Mouse (Mus musculus): ENCODE measurements at regions not wholly inside any gene's neighbourhood (a gene's known extent, or its start where the extent isn't known, plus 50 kb on each side); places are given as distances from the start of the nearest gene placed in this dataset.
A peak's percentile ranks its signal among the peaks of the same experiment; 100 is the strongest.

DNA sequence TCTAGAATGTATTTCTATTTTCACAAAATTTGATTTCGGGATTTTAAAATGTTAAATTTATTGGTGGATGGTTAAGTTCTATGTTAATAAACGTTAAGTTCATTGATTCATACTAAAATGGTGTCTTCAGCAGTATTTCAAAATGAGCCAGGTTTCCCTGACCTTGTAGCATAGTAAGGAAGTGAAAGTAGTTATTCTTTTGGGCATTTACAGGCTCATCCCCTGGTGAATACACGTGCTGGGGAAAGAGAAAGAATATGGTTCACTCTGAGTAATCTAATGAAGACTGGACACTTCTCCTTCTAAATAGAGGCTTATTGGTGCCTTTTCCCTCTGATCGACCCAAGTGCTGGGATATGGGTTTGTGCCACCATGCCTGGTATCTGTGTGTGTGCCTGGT lies 281.1 kb downstream of the Lipi start:
- no peak for DNase-seq (ENCODE audit: low spot score in 2 of 2)

DNA sequence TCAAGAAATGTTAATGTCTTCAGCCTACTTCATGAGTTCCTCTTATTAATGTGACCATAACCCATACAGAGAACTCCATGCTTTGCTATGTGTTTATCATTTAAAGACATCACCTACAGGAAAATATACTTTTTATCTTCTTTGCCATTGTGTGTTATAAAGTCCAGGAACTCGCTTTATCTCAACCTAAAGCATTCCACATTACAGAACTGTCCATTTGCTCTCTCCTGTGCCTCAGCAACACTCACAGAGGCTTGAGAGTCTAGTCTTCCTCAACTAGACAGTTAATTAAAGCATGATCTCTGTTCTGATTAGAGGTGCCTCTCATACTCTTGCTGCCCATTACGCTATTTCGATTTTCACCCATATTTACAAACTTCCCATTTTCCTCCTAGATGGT lies 288.4 kb downstream of the Lipi start:
- no peak for DNase-seq (ENCODE audit: low spot score in 2 of 2)

DNA sequence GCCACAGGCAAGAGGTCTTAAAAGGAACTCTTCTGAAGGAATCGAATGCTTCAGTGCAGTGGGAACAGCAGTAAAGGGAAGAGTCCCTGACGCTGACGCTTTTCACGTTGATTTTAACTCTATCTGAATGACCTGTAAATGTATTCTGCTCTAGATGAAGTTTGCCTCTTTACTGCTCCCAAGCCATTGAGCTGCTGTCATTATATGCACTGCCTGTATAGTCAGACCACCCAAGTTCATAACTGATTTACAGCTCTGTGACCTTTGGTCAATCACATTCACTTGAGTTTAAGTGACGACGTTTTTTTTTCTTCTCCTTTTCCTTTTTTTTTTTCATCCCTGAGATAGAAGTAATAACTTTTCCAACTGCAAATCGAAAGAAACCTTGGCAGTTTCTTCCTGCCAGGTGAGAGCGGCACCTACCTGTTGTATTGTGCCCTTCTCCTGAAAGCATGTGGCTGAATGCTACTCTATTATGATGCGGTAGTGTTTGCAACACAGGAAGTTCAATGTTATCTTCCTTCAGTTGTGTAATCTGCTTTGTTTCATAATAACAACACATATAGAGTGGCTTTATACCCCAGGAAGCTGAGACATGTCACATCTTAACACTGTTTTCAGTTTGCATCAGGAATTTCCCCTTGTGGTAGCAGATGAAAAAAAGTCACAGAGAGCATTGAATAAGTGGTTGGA lies 293.0 kb downstream of the Lipi start:
- no peak for DNase-seq (ENCODE audit: low spot score in 2 of 2)

DNA sequence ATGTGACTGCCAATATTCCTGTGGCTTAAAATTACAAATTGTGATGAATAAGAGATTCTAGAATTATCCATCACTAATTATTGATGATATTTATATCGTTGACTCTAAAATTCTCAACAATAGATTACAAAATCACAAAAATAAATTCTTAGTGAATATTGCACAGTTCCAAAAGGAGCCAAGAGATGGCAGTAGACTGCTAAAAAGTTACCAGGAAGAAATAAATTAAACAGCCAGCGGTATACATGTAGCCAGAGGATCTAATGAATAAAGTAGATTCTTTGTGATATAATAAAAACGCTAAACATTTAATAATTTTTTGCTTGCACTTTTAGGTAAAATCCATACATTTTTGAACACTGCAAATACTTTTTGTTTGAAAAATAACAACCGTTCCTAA lies 294.7 kb downstream of the Lipi start:
- DNase-seq (ENCODE audit: low spot score in 2 of 2): no peak

DNA sequence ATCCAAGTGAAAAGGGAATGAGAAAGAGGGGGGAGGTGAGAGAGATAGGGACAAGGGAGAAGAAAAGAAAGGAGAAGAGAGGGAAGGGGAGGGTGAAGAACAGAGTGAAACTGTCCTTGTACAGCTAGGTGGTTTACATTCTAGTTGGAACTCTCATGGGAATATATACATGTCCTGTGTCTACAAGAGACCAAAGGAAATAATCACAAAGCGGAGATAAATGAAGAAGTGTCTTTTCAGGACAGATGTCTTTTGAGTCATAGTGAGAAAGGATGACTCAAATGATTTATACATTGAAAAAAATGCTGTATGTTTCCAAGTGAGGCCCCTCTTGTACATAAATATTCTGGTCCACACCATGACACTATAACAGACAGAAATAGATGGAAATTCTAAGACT lies 298.7 kb downstream of the Lipi start:
- no peak for DNase-seq (ENCODE audit: low spot score in 2 of 2)

DNA sequence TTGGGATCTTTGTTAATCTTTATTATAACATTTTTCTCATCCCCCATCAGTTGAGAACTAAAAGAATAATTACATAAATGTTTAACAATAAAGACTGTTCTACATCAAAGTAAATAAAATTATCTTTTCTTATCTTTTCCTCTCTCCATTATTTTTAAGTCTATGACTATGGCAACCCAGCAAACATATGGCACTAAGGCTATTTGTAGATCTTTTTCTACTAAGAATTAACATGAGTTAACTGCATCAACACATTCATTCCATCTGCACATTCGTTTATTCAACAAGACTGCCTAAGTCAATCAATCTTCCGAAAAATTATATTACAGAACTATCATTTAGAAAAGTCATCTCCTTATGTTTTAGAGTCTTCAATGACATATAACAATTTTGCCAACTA lies 300.1 kb downstream of the Lipi start:
- DNase-seq (ENCODE audit: low spot score in 2 of 2): no peak

DNA sequence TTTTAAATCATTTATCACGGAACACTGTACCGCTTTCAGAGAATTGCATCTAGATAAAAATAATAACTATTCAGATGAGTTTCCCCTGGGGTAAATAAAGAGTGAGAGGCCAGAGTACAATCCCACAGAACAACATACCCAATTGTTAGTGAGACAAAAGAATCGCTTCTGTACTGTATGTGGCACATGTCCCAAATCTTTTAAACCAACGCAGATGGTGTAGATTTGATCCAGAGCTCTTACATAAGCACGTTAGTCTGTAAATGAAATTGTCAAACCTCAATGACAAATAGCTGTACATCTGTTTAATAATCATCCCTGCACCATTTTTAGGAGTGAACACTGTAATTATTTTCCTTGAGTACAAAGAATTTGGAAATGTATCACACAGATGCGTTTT lies 322.0 kb downstream of the Lipi start:
- DNase-seq (ENCODE audit: low spot score in 2 of 2): no peak

DNA sequence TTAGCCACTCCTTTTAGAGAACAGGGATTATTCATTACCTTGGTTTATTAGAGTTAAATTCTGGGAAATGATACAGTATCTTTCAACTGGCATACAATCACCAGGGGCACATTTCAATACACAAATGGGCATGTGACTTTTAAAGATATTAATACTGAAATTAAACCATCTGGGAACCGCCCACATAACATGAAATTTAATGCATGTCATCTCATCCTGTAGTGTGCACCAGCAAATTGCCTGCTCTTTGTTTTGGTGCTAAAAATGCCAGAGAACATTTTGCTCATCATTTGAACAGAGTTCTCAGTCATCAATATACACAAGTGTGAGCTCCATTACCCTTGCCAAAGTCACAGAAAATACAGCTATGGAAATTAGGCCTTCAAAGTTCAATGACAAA lies 330.9 kb downstream of the Lipi start:
- no peak for DNase-seq (ENCODE audit: low spot score in 2 of 2)

DNA sequence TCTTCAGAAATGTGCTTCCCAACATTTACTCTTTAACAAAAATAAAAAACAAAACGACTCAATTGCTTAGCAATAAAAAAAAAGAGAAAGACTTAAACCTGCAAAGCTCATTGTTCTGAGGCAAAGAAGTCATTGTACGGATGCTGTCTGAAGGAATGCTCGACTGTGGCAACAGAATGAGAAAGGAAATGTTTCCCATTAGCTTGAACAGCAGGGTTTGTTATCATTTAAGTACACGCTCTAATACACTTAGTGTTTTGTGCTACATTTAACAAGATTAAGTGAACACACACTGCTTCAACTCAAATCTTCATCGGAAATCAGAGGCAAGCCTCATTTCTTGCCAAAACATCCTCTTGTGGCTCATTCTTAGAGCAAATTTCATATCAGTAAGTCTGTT lies 336.7 kb downstream of the Lipi start:
- no peak for DNase-seq (ENCODE audit: low spot score in 2 of 2)

DNA sequence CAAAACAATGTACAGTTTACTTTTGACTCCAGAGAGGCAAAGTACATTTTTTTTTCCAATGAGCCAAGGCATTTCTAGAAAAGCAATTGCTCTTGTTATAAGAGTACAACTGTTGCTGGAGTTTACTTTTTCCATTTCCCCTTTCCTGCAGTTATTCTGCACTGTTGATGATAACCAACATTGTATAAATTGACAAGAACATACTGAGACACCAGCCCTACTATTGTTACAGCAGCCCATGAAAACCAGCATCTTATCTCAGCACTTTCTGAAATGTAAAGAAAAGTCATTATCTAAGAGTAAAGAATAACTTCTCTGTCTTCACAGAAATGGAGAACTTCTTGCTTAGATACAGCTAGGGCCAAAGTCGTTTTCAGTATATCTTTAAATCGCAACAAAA lies 345.5 kb downstream of the Lipi start:
- DNase-seq (ENCODE audit: low spot score in 2 of 2): no peak

DNA sequence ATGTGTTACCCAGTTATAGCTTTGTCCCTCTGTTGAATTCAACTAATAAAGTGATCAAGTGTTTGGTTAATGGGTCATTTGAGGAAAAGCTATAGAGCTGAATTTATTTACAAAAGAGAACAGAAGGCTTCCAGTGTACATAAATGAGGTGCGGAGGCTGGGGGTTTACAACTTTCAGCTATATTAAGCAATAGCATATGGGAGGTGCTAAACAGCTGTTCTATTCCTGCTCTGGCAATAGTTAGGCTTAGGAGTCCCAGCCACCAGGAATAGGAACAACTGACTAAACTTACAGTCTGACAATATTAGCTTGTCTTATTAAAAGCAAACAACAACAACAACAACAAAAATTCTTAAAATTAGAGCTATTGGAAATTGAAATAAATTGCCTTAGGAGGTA lies 353.7 kb downstream of the Lipi start:
- peak; percentile 25 to 43 for DNase-seq (ENCODE audit: low spot score in 2 of 2)

DNA sequence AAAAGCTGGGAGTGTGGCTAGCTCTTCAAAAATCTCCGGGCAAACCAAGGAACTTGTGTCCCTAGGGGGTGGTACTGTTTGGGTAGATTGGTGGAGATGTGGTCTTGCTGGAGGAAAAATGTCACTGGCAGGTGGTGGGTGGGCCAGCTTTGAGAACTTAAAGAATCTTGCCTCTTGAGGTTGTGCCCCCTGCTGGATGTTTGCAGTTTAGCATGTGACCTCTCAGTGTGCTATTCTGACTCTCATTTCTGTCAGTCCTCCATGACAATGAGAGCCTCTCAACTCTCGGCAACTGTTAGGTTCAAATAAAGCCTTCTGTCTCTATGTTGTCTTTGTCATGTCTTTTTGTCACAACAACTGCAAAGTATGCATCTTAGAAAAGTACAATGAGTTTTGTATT lies 392.5 kb downstream of the Lipi start:
- DNase-seq (ENCODE audit: low spot score in 2 of 2): no peak

DNA sequence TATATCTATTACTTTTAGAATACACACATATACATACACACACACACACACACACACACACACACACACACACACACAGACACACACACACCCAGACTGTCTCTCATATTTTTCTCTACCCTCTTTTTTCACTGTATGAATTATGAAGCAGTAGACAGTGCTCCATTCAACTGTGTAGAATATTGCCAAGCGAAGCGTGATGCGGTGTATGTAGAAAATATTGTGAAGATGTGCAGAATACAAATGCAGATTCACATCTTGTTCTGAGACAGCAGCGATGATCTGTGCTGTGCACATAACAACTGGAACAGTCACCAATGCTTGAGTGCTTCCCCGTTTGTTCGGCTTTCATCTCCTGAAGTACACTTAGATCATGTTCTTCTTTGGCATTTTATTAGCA lies 395.5 kb downstream of the Lipi start:
- DNase-seq (ENCODE audit: low spot score in 2 of 2): no peak

DNA sequence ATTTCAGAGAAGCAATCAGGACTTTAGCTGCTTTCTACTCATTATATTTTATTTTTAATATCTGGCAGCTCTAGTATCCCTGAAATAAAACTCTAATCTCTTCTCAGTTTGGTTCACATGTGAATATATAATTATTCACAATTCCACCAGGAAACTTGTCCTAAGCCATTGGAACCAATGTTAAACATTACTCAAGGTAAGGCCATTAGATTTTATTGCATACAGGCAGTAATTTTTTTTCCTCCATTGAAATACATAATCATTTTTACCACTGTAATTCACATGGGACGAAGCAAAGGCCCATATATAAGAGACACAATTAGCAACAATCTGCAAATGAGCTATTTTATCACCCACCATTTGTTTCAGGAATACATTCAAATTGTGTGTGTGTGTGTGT lies 419.8 kb downstream of the Lipi start:
- DNase-seq (ENCODE audit: low spot score in 2 of 2): no peak

DNA sequence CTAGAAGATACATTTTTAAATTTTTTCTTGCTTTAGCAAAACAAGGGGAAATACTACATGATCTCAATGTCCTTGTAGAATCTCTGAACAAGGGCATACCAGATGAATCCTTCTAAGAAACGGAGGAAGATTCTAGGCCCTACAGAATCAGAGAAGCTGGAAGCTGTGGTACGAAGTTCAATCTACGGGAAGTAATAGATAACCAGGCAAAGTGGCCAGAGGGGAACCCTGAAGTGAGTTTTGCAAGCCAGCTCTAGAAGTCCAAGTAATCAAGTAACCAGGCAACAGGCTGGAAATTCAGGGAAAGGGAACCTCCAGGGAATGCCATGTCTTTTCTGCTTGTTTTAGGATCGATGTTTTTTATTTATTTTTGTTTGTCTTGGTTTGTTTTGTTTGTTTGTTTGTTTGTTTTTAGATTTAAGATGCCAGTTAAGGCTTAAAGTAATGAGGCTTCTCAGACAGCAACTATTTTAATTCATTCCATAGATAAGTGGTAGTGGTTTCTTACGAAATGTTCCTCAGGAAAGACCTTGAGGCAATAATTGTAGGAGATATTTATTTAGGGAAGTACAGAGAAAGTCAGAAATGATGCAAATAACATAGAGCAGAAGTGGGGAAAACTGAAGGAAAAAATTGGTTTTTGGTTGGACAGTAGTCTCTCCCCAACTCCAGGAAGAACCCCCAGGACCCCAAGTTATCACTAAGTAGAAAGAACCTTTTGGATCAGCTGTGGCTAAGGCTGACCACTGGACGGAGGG lies 420.7 kb downstream of the Lipi start:
- DNase-seq (ENCODE audit: low spot score in 2 of 2): no peak

DNA sequence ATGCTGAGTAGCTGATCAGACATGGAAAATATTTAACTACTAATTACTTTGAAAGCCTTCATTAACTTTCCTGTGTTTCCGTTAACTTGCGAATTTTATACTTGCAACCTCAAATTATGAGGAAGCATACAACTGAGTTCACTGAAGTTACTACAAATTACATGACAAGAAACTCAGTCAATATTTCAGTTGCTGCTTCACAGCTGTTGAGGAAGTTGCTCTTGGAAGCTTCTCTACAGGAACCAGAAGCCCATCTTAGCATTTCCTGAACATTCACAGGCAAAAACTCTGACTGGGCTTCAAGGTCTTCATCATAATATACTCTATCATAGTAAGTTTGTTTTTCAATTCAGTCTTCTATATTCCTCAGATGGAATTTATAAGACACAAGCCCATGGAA lies 426.1 kb downstream of the Lipi start:
- no peak for DNase-seq (ENCODE audit: low spot score in 2 of 2)

DNA sequence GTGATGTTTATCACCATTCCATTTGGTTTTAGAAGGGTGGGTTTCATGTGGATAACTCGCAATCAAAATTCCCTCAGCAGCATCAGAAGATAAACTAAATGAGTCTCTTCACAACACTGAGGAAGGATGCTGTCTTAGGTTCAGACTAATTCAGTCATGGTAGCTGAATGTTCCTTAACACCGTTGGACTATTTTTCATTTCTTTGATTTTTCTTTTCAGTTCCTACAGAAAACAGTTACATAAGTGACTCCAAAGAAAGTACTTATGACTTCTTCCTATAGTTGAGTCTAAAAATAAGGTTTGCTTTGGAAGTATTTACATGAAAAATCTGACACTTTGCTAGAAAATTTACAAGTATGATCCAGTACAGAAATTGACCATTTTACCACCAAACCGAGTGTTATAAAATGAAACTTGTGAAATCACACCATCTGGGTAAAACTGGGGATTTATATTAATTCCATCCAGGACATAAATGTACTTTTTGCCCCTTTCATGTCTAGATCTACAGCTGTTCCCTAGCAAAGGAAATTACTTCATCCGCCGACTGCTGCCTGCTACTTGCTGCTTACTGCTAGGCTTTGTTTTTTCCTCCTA lies 430.3 kb downstream of the Lipi start:
- DNase-seq (ENCODE audit: low spot score in 2 of 2): no peak

Data from right cerebral cortex, postnatal 10 days (tissue).